Mouse (Mus musculus): ENCODE measurements around the gene Mob3b. TPM values are rescaled to one million over a fixed set of nuclear protein-coding genes. Genes with fewer than 3 reads are reported as not detected.

Gene Mob3b
- total RNA-seq, 2 experiments from 2014 or later, result 3.1 to 4.9 TPM

GRCm38 (mm10) chr4:35006541-35007260 lies 150.6 kb downstream of the Mob3b start:
- DNase-seq (ENCODE audit: low spot score in 2 of 2), result no peak

DNA sequence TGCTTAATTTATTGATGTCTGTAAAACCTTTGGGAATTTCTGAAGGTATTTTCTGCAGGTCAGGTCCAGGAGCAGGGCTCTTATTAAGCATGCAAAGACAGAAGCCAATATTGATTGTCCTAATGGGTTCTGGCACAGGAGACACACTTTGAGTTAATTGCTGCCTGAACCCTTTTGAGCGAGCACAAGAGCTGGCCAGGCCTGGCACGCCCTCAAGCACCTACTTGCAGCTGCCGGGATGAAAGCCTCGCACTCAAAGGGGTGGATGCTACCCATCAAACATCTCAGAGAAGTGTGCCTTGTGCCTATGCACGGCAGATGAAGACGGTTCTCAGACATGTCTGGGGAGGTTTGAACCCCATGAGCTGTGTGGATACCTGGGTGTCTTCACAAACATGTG lies 151.2 kb downstream of the Mob3b start:
- DNase-seq (ENCODE audit: low spot score in 2 of 2), result no peak

- no peak for DNase-seq (ENCODE audit: low spot score in 2 of 2)
These were observed 152.1 kb downstream of the Mob3b start for GRCm38 (mm10) chr4:35005068-35005769.

GRCm38 (mm10) chr4:35004473-35004872 lies 152.8 kb downstream of the Mob3b start:
- DNase-seq (ENCODE audit: low spot score in 2 of 2), result no peak

DNA sequence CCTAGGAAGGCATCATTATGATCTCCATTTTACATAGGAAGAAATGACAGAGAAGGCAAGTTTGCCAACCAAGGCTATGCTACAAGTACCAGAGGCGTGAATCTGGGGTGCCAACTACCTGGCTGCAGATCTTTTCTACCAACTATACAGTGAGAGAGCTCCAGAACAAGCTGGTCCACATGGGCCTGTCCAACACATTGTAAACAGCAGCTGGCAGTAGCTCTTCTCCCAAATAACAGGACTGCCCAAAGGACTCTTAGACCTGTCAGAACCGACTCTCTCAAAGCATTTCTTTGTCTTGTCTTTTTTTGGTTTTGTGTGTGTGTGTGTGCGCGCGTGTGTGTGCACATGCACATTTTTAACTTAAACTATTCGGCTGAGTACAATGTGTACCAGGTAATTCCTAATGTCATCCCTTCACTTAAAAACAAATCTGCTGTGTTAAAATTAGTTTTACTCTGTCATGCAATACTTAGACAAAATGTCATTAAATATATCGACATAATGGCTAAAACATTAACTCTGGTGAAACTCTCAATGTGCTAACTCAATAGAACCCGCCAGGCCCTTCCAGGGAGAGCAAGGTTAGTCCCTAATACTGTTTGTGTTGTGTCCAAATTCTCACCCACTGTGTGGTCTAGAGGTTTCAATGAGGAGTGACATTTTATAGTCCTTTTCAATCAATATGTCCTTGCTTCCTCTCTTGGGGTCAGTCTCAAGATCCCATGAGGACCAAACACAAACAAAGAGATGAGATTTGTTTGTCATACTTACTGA lies 153.5 kb downstream of the Mob3b start:
- no peak for DNase-seq (ENCODE audit: low spot score in 2 of 2)

DNA sequence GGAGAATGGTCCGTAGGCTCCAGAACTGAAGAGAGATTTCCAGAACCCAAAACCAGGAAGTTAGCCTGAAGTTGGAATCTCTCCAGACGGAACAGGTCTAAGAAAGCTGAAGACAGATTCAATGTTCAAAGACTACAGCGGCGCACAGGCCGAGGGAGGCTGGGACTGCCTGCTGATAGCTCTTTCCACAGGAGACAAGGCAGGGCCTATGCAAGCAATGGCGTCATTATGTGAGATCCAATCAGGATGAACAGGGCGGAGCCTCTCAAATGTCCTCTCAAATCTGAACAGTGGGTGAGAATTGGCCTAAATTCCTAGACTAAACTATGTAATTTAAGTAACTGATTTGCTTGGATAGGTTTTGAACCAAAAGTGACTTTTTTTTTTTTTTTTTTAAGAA lies 160.7 kb downstream of the Mob3b start:
- no peak for DNase-seq (ENCODE audit: low spot score in 2 of 2)

DNA sequence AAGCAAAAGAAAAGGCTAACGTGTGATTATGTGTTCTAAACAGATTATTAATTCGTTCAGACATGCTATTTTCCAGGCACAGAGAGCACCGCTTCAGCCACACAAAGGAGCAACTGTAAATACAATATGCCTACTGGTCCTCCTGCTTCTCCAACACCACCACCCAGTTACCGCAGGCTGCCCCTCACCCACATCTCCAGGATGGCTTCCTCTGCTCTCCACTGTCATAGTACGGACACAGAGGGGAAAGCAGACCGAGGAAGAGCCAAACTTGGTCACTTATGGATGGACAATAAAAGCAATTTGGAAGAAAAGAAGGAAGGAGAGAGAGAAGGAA lies 163.7 kb downstream of the Mob3b start:
- DNase-seq (ENCODE audit: low spot score in 2 of 2), result no peak

DNA sequence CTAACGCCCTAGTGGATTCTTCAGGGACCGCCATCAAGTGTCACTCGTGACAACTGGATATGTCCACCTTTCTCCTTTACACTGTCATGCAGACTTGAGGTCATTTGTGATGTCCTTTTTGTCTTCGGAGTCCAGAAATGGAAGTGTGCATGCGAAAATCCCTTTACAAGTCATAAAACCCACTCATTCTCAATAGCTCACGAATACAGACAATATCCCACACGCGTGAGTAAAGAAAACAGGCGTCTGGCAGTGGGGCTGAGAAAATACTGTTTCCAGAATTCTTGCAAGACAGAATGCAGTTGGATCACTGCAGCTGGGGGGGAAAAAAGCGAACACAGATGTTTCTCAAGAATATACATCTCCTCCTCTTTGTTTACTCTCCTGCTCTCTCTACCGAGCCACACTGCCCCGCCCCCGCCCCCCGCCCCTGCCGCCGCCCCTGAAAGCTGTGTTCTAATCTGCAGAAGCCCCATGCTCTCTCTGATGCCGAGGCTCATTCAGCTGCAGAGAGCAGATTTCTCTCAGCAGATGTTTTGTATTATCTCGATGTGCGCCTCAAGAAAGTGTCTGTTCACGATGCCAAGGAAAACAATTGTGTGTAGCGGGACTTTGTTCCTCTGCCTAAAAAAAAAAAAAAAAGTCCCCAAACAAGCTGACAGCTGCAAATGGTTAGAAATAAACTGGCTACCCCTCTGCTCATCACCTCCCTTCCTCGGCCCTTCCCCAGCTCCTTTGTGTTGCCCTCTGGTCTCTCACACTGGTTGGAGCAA lies 164.2 kb downstream of the Mob3b start:
- no peak for DNase-seq (ENCODE audit: low spot score in 2 of 2)

DNA sequence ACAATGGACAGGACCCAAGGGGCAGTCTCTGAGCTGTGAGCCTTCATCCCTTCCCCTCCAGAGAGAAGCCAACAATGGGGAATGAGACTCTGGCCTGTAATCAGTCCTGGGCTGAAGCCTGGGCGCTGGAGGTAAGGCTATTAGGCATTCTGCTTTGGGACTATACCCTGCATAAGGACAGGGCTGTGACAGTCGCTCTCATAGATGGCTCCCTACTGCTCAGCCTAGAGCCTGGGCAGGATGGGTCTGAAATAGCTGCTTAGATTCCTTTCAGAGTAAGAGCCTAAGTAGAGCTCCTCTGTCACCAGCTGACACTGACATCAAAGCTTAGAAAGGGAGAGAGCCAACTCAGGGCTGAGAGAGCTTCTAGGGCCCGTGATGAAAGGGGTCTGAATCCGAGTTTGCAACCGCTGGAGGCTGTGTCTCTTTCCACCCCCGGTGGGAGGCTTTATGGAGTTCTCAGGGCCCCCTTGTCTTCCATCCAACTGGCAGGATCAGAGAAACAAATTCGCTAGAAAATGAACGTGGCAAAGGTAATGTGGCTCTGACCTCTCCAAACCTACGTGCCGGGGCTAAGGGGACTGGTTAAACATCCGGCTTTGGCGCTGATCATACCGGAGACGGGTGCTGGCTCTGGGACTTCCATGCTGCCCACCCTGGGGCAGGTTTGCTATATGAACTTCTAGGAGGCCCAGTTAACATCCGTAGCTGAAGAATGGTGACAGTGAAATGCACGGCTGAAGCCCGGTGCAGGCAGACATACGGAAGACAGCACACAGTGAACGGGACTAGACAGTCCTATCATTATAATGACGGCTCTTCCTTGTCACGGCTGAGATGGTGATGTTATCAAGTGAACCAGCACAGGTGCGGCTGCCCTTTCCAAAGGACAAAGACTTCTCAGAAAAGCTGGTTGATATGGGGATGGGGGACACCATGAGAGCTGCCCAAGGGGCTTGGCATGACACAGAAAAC lies 165.1 kb downstream of the Mob3b start:
- DNase-seq (ENCODE audit: low spot score in 2 of 2), result no peak

GRCm38 (mm10) chr4:34991116-34991515 lies 166.2 kb downstream of the Mob3b start:
- no peak for DNase-seq (ENCODE audit: low spot score in 2 of 2)

GRCm38 (mm10) chr4:34990659-34991058 lies 166.6 kb downstream of the Mob3b start:
- DNase-seq (ENCODE audit: low spot score in 2 of 2), result no peak

DNA sequence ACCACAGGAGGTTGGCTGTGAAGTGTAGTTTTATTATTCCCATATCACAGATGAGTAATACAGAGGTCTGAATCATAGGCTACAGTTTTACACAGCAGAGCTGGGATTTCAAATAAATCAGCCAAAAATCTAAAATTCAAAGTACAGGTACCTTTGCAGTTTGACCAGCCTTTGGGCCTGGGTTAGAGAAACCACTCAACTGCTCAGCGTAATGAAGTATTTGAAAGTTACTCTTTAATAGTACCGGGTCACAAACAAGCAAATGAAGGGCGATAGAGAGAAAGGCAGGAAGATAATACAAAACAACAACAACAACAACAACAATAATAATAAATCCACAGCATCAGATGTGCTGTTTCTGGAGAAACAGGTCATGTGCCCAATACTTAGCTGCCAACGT lies 169.7 kb downstream of the Mob3b start:
- no peak for DNase-seq (ENCODE audit: low spot score in 2 of 2)

GRCm38 (mm10) chr4:34987109-34987508 lies 170.2 kb downstream of the Mob3b start:
- no peak for DNase-seq (ENCODE audit: low spot score in 2 of 2)

DNA sequence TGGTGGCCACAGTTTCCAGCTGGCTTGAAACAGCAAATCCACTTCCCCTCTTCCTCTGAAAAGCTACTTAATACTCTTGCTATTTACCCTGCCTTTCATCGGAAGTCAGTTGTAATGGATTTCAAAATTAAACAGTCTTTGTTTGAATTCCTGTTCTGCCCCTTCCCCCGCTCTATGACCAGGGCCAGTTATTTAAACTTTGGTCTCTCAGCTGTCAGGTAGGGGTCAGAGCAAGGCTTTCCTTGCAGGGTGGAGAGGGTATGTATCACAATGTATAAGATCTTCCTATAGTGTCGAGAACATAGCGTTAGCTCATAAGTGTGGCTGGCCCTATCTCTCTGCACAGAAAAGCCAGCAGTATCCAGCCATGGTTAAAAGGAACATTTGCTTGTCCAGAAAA lies 170.6 kb downstream of the Mob3b start:
- DNase-seq (ENCODE audit: low spot score in 2 of 2), result no peak

GRCm38 (mm10) chr4:34984377-34984776 lies 172.9 kb downstream of the Mob3b start:
- no peak for DNase-seq (ENCODE audit: low spot score in 2 of 2)

DNA sequence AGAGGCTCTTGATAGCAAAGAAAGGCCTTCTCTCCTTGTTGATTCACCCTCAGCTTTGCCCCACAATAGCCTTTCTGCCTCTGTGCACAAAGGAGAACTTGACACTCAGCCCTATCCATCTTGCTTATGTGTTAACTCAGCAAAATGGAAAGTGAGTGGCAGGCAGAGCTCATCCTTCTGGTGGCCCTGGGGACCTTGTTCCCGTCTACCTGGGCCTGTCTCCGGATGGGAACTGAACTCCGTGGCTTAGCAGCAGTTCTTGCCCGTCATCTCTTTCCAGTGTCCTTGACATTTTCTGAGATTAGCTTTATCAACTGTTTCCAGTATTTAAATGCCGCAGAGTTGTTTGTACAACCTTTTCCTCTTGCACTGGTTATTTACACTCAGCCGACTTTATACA lies 173.8 kb downstream of the Mob3b start:
- DNase-seq (ENCODE audit: low spot score in 2 of 2), result no peak

DNA sequence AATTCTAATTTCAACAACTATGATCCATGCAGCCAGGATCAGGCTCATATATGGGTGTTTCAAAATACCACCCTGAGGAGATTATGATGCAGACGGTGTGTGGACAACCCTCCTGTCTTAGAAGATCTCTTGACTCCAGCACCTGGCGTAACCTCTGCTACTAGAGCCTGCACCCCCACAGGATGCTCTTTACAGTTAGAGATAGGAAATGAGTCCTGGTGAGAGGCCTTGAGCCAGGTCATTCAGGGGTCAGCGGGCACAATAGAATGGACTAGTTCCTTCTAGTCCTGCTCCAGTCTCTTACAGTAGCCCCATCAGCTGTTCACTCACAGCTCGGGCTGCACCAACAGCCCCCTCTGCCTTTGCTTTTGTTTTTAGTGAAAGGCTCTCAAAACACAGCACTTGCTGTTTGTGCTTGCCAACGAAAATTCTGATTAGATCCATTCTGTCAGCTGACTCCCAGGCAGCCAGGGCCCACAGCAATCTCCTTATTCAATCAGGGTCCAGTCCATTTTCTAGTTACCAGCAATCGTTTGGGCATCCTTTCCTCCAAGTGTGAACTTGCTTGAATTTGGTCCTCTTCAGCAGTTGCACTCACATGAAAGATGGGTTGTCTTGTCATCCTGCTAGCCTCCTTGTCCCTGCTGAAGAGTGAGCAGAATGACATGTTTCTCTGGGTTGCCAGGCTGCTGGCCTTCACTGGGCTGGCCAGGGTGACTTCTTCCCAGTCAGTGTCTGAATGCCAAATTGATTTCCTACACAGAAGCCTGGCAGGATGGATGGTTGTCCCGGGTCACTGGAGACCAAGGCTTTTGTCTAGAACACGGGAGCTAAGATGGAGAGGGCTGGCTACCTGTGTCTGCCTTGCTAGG lies 175.7 kb downstream of the Mob3b start:
- no peak for DNase-seq (ENCODE audit: low spot score in 2 of 2)

DNA sequence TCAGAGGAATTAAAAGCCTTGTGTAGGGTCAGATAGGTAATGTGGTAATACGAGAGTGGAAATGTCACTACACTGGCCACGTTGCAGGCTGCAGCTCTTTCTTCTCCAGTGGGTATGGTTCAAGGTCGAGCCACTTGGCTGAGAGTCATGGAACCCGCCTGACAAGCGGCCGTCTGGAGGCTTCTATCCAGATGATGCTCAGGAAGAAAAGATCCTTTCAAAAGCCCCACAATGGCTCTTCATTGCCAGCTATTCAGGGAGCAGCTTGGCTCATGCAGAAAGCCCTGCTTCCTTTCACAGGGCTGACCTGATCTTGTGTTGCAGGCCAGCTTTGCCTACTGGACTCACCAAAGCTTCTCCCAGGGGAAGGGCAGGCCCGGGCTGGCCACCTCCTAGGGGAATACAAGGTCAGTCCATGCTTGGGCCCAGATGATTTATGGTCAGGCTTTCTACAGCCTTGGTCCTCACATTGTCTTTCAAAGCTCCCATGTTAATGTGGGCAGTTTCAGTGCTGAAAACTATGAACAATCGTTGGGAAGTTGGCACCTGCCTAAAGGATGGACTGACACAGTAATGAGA lies 176.7 kb downstream of the Mob3b start:
- DNase-seq (ENCODE audit: low spot score in 2 of 2), result no peak
